Mouse (Mus musculus) ES-Bruce4 (cell line): ENCODE measurements around the gene Fadd. TPM values are rescaled to one million over a fixed set of nuclear protein-coding genes. Genes with fewer than 3 reads are reported as not detected.

ENCODE experiments used
- H3K27ac ChIP-seq: 2 replicates; pipeline ENCODE4 v1.5.1; 2012; ENCODE audit warnings: low read length, inconsistent platforms; ENCODE audit not compliant: insufficient read depth
- H3K27me3 ChIP-seq: 2 replicates; pipeline ENCODE4 v1.6.1; 2012; ENCODE audit warnings: mild to moderate bottlenecking, low read length, inconsistent platforms; ENCODE audit not compliant: control insufficient read depth, poor library complexity, insufficient read depth, severe bottlenecking
- H3K36me3 ChIP-seq: 2 replicates; pipeline ENCODE4 v1.6.1; 2012; ENCODE audit warnings: inconsistent platforms, mild to moderate bottlenecking, low read length, moderate library complexity; ENCODE audit not compliant: control insufficient read depth, poor library complexity, insufficient read depth, severe bottlenecking
- H3K4me1 ChIP-seq: one replicate; pipeline ENCODE4 v1.8.1; 2011; ENCODE audit warnings: low read length; ENCODE audit not compliant: control insufficient read depth, insufficient read depth
- H3K4me3 ChIP-seq: 2 replicates; pipeline ENCODE4 v1.5.1; 2011; ENCODE audit warnings: low read depth, mild to moderate bottlenecking, low read length
- H3K9ac ChIP-seq: 2 replicates; pipeline ENCODE4 v1.6.1; 2012; ENCODE audit warnings: low read depth, mild to moderate bottlenecking, inconsistent platforms; ENCODE audit not compliant: poor library complexity, severe bottlenecking
- H3K9me3 ChIP-seq: replicated peaks from 2 replicates; pipeline ENCODE4 v1.6.1; 2012; ENCODE audit warnings: mild to moderate bottlenecking, low read length, inconsistent platforms; ENCODE audit not compliant: control insufficient read depth, poor library complexity, insufficient read depth, severe bottlenecking
- CTCF ChIP-seq: IDR thresholded peaks from one replicate; pipeline ENCODE4 v1.8.1; 2011; ENCODE audit warnings: low read depth, low read length
- EP300 ChIP-seq: IDR thresholded peaks from 2 replicates; pipeline ENCODE4 v1.6.1; 2011; ENCODE audit warnings: low read depth, low read length; ENCODE audit not compliant: insufficient read depth
- POLR2A ChIP-seq: IDR thresholded peaks from one replicate; pipeline ENCODE4 v1.8.1; 2011; ENCODE audit warnings: low read length; ENCODE audit not compliant: insufficient read depth
- polyA plus RNA-seq: library from polyadenylated mRNA; stranded (reverse); fragments of >200 nt; gene quantifications from 2 replicates; pipeline ENCODE4 v1.2.4, GENCODE M21; 2011; ENCODE audit warnings: low read depth; ENCODE audit not compliant: missing spikeins, insufficient read depth, insufficient read length

Fadd gene
- polyA plus RNA-seq, 1 experiment, result 2.5 TPM

DNA sequence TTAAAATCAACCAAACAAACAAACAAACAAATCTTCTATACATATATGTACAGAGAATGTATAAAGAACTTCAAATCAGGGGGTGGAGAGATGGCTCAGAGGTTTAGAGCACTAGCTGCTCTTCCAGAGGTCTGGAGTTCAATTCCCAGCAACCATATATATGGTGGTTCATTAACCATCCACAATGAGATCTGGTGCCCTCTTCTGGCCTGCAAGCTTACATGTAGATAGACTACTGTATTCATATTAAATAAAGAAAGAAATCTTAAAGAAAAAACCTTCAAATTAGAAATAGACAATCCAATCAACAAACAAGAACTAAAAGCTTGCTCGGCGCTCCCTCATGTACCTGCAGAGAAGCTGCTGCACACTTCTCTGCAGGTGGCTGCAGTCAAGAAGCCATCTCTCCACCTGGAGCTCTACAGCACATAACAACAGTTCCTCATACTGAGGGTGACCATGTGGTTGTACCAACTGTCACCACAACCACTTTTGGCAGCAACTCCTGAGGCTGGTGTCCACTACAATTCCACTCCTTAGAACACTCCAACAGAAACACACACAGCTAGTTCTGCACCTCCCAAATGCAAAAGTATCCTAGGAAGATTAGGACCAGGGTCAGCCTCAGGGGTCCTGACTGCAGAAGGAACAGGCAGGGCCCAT lies 32.2 kb downstream of the Fadd start:
- Histone ChIP-seq H3K27me3 (no peaks in the 10 kb centered on the region), H3K9me3 (no peaks in the 10 kb centered on the region), H3K9ac (no peak overlapping the region), H3K36me3 (peaks cover 3% of the 10 kb centered on the region; the same call in 1 of the 2 replicates), H3K4me1 (peaks cover 3% of the 10 kb centered on the region), H3K27ac (no peak overlapping the region), H3K4me3 (no peak overlapping the region)
- TF ChIP-seq POLR2A (no peak), EP300 (no peak), CTCF (no peak)

GRCm38 (mm10) chr7:144545231-144545630 lies 37.0 kb downstream of the Fadd start:
- Histone ChIP-seq H3K4me1 (no peaks in the 10 kb centered on the region), H3K36me3 (peaks cover 3% of the 10 kb centered on the region; the same call in 1 of the 2 replicates), H3K4me3 (no peak overlapping the region), H3K27me3 (no peaks in the 10 kb centered on the region), H3K27ac (no peak overlapping the region), H3K9me3 (no peaks in the 10 kb centered on the region), H3K9ac (no peak overlapping the region)
- TF ChIP-seq POLR2A, result no peak
- TF ChIP-seq EP300, result no peak

- Histone ChIP-seq H3K27me3 (no peaks in the 10 kb centered on the region), H3K9me3 (no peaks in the 10 kb centered on the region), H3K36me3 (no peaks in the 10 kb centered on the region; the same call in 1 of the 2 replicates), H3K4me1 (no peaks in the 10 kb centered on the region), H3K4me3 (no peak overlapping the region), H3K27ac (no peak overlapping the region), H3K9ac (no peak overlapping the region)
- TF ChIP-seq EP300 (no peak), CTCF (no peak), POLR2A (no peak)
Observed at GRCm38 (mm10) chr7:144541351-144541750, 40.9 kb downstream of the Fadd start.

DNA sequence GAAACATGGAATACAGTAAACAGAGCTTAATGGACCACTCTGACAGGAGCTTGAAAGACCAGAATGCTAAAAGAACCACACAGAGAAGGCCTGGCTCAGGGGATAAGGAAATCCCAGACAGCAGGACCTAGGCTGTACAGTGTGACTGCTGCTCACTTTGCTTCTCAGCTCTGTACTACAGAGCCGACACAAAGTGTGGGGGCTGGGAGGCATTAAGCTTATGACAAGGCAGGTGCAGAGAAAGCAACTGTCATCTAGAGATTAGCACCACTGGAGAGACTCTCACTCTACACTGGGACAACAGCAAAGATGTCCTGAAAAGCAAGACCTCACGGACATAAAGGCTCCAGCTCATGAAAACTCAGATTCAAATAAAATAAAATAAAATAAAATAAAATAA lies 43.1 kb downstream of the Fadd start:
- H3K9me3 ChIP-seq, result no peaks in the 10 kb centered on the region
- TF ChIP-seq POLR2A, result no peak
- TF ChIP-seq EP300, result no peak
- TF ChIP-seq CTCF, result no peak
- no peaks in the 10 kb centered on the region; the same call in 1 of the 2 replicates for H3K36me3 ChIP-seq
- H3K4me1 ChIP-seq, result no peaks in the 10 kb centered on the region
- no peaks in the 10 kb centered on the region for H3K27me3 ChIP-seq
- no peak overlapping the region for H3K27ac ChIP-seq
- no peak overlapping the region for H3K4me3 ChIP-seq
- no peak overlapping the region for H3K9ac ChIP-seq

- no peak overlapping the region for H3K27ac ChIP-seq
- H3K4me1 ChIP-seq, result no peaks in the 10 kb centered on the region
- no peak overlapping the region for H3K9ac ChIP-seq
- H3K36me3 ChIP-seq, result no peaks in the 10 kb centered on the region
- H3K27me3 ChIP-seq, result no peaks in the 10 kb centered on the region
- TF ChIP-seq POLR2A (no peak), EP300 (no peak), CTCF (no peak)
- H3K4me3 ChIP-seq, result no peak overlapping the region
- no peaks in the 10 kb centered on the region for H3K9me3 ChIP-seq
Observed at GRCm38 (mm10) chr7:144538030-144538644, 44.1 kb downstream of the Fadd start.

DNA sequence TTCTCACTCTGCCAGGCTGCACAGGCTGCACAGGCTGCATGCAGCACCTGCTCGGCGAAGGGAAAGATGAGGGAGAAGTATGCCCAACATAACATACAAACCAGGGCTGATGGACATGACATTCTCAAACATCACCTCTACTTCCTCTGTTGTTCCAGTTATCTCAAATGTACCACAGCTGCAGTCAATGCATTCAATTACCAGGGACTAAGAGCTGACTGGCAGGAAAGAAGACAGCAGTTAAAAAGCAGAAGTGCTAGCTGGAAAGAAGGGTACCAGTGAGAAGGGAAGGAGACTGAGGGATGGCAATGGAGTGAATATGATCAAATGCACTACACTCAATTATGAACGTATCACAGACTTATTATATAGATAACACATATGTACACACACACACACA lies 45.9 kb downstream of the Fadd start:
- H3K9me3 ChIP-seq, result no peaks in the 10 kb centered on the region
- no peaks in the 10 kb centered on the region for H3K27me3 ChIP-seq
- H3K4me1 ChIP-seq, result no peaks in the 10 kb centered on the region
- no peak overlapping the region for H3K4me3 ChIP-seq
- no peaks in the 10 kb centered on the region for H3K36me3 ChIP-seq
- TF ChIP-seq POLR2A (no peak), CTCF (no peak), EP300 (no peak)
- H3K27ac ChIP-seq, result no peak overlapping the region
- H3K9ac ChIP-seq, result no peak overlapping the region
